Mouse (Mus musculus) right cerebral cortex, postnatal 4 days (tissue): Measurements from ENCODE around the gene Dmtf1.
A peak's percentile ranks its signal among the peaks of the same experiment; 100 is the strongest.

Experiments
- DNase-seq: peaks from one replicate; pipeline ENCODE4 v3.0.0-alpha.2; 2022

Gene Dmtf1

DNA sequence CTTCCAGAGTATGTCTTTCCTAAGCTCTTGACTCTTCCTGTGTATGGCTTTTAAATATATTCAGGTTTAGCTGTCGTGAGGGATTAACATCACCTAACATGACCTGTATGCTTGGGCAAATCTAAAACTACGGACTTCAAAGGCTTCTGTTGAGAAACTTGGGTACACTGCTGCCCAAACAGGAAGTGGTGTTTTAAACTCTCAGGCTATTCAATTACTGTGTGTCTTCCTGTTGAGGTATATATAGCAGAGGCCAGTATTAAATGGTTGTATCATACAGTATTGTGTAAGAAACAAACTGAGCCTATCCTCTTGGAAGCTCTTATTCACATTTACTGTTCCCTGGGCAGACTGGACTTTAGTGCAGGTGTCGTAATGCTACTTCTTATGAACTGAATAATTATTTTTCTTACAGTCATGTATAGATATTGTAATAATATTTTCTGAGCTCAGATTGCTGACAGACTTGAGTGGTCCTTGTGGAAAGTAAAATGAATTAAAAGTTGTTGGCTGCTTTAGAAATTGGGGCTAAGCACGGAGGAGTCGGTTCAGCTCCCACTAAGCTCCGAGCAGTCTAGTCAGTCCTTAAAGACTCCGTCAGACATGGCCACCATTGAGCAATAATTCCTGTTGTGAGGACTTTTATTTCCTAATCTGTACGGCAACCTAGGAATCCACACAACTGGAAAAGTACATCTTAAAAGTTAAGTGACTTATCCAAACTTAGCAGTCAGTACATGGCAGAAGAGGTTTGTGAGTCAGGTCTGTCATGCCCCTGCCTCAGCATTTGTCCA, 54.1 kb downstream of the Dmtf1 start:
- no peak for DNase-seq

DNA sequence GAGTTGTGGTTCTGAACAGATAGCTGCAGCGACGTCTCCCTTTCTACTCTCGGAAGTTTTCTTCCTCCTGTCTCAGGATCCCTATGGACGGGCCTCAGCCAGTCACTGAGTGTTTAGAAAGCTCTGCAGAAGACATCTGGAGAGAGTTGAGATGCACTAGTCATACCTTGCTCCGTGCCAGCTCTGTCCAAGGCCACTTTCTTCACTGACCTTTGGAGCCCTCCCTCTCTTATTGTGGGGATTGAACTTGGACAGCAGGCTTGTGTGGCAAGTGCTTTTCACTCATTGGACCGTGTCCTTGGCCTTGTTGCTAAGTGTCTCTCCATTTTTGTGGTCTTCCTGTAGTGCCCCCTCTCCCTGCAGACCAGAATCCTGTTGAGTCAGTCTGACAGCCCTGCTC, 54.8 kb downstream of the Dmtf1 start:
- no peak for DNase-seq

DNA sequence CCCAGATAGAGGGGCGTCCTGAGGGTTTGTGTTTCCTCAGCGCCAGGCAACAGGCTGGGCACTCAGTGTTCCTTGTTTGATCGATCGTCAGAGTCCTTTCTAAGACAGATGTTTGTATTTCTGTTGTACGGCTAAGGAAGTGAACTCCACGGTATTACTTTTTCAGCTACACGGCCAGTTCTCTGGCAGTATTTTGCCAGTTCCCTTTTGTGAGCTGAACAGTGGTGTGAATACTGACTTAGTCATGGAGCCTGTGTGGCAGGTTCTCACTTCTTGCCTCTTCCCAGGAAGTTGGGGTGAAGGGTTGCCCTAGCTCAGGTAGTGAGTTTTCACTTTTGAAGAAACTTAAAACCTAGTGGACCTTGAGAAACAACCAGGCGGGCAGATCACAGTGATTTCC, 57.6 kb downstream of the Dmtf1 start:
- DNase-seq = no peak

GRCm38 (mm10) chr5:9102696-9103095, 58.9 kb downstream of the Dmtf1 start:
- DNase-seq = no peak

- peak; percentile 31 for DNase-seq
These were observed 60.5 kb downstream of the Dmtf1 start for GRCm38 (mm10) chr5:9100849-9101801.

DNA sequence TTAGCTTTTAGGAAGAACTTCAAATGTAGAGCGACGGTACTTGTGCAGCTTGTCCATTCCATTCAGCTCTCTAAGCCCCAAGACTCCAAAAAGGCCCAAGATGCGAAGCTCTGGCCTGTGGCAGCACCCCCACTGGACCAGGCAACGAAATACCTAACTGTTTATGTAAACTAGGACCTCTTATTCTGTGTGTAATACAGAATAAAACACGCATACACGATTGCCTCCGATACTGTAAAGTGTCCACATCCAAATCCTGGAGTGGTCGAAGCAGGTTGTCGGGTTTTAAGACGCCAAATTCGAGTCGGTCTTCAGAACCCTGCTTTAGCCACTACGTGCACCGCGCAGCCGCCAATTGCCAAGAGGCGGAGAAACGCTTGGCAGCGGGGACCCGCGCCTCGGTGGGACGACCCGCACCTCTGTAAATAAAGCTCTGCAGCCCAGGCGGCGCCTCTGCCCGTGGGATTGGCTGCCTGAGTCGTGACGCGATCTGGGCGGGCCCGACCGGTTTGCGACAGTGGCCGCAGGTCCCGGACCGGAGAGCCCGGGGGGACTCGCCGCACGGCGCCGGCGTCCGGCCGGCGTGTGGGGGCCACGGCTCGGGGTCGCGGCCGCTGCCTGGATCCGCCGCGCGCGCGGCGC, 61.2 kb downstream of the Dmtf1 start, which contains the start of gene Tmem243:
TSS of gene Tmem243 (plus strand) at position 462 of the 642 bp plus-strand sequence.
- peak; percentile 74 for DNase-seq

GRCm38 (mm10) chr5:9093490-9093889, 68.1 kb downstream of the Dmtf1 start:
- no peak for DNase-seq

- DNase-seq = no peak
These were observed 68.9 kb downstream of the Dmtf1 start for GRCm38 (mm10) chr5:9092716-9093115.

DNA sequence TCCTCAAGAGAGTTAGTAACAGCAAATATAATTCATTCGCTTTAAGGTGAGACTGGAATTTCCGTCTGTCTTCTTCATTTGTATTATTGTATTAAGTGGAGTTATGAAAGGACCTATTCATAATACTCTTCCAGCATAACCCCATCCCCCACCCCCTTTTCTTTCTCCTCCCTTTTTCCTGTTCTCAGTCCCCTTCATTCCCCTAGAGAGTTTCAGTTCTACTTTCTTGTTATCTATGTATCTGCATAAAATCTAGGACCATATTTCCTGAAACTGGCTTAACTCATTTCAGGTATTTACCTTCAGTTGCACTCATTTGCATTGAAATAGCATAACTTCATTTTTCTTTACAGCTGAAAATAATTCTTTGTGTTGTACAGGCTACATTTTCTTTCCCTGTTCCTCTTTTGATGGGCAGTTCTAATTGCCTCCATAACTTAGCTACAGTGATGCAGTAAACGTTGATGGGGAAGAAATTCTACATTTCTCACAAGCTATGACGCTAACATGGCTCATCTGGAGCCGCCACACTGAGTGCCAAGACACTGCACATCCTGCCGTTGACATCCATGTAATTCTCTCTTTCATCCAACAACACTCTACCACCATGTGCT, 71.0 kb downstream of the Dmtf1 start:
- no peak for DNase-seq

- DNase-seq = no peak
These were observed 74.5 kb downstream of the Dmtf1 start for GRCm38 (mm10) chr5:9086924-9087719.

GRCm38 (mm10) chr5:9079773-9080501, 81.6 kb downstream of the Dmtf1 start:
- DNase-seq = no peak

GRCm38 (mm10) chr5:9073177-9073854, 88.3 kb downstream of the Dmtf1 start:
- DNase-seq = no peak

- DNase-seq = no peak
These were observed 90.2 kb downstream of the Dmtf1 start for GRCm38 (mm10) chr5:9071360-9071759.

DNA sequence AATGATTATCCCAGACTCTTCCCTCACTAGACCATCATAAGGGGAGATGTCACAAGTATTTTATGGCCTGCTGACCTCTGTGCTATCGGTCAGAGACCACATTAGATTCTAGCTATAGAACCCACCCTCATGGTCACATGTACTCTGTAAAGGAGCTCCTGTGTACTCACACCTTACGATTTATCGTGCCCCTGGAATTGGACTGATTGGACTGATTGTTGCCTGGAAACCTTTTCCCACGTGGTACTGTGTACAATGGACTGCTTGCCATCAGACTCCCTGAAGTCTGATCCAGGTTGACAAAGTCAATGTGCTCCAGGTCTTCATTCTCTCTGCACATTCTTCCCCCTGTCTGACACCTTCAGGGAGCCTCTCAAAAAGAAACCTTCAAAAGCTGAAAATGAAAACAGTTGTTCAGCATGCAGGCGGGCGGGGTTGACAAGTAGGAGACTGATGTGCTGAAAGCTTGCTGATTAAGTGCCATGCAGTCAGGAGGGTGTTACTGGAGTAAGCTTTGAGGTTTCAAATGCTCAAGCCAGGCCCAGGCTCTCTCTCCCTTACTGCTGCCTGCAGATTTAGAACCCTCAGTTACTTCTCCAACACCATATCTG, 91.9 kb downstream of the Dmtf1 start:
- no peak for DNase-seq

- DNase-seq = no peak
These were observed 92.7 kb downstream of the Dmtf1 start for GRCm38 (mm10) chr5:9068886-9069285.
